Mouse (Mus musculus) midbrain, embryonic 16.5 days (tissue): ENCODE results near the gene Actn4. TPM values are rescaled to one million over a fixed set of nuclear protein-coding genes. Genes with fewer than 3 reads are reported as not detected.

Experiments used
- ATAC-seq: fragments of 200-750 bp; cut with Nextera tagmentation; 2 replicates; pipeline ENCODE4 v1.8.0; 2017; ENCODE audit warnings: moderate TSS enrichment
- H3K27ac ChIP-seq: fragments of 300-500 bp; sonication (generic); 2 replicates; pipeline ENCODE4 v1.5.1; 2014; ENCODE audit warnings: mild to moderate bottlenecking, low read length, mixed read lengths
- H3K27me3 ChIP-seq: fragments of 300-500 bp; sonication (generic); 2 replicates; pipeline ENCODE4 v1.6.1; 2014; ENCODE audit warnings: low read depth, low read length, mixed read lengths; ENCODE audit not compliant: control insufficient read depth, insufficient read depth
- H3K36me3 ChIP-seq: fragments of 300-500 bp; sonication (generic); 2 replicates; pipeline ENCODE4 v1.6.1; 2014; ENCODE audit warnings: mild to moderate bottlenecking, low read length, moderate library complexity, mixed read lengths; ENCODE audit not compliant: control insufficient read depth, insufficient read depth
- H3K4me1 ChIP-seq: fragments of 300-500 bp; sonication (generic); 2 replicates; pipeline ENCODE4 v1.6.1; 2014; ENCODE audit warnings: mild to moderate bottlenecking, low read length, mixed read lengths; ENCODE audit not compliant: control insufficient read depth, insufficient read depth
- H3K4me2 ChIP-seq: fragments of 300-500 bp; sonication (generic); 2 replicates; pipeline ENCODE4 v1.6.1; 2014; ENCODE audit warnings: mild to moderate bottlenecking, low read length, mixed read lengths
- H3K4me3 ChIP-seq: fragments of 300-500 bp; sonication (generic); 2 replicates; pipeline ENCODE4 v1.5.1; 2014; ENCODE audit warnings: low read depth, mild to moderate bottlenecking, low read length, moderate library complexity, mixed read lengths
- H3K9ac ChIP-seq: fragments of 300-500 bp; sonication (generic); 2 replicates; pipeline ENCODE4 v1.6.1; 2014; ENCODE audit warnings: low read depth, low read length, mixed read lengths
- H3K9me3 ChIP-seq: fragments of 300-500 bp; sonication (generic); replicated peaks from 2 replicates; pipeline ENCODE4 v1.6.1; 2014; ENCODE audit warnings: mild to moderate bottlenecking, low read length, mixed read lengths; ENCODE audit not compliant: control insufficient read depth, poor library complexity, severe bottlenecking
- WGBS: fragments of 180-500 bp; shearing (Covaris S2); extraction: QIAGEN DNeasy Blood & Tissue Kit; methylation state at CpG from one replicate; pipeline ENCODE4 v1.1.7; 2014; 5-methylcytosine and 5-hydroxymethylcytosine counted together
- polyA plus RNA-seq: library from polyadenylated mRNA; unstranded; fragments of >200 nt; fragmentation: Nextera tagmentation; extraction: Ambion mirVana; gene quantifications from 2 replicates; pipeline ENCODE4 v1.2.1, GENCODE M21; 2015

The Actn4 gene
- 132 and 133 TPM in 2 replicates for polyA plus RNA-seq

DNA sequence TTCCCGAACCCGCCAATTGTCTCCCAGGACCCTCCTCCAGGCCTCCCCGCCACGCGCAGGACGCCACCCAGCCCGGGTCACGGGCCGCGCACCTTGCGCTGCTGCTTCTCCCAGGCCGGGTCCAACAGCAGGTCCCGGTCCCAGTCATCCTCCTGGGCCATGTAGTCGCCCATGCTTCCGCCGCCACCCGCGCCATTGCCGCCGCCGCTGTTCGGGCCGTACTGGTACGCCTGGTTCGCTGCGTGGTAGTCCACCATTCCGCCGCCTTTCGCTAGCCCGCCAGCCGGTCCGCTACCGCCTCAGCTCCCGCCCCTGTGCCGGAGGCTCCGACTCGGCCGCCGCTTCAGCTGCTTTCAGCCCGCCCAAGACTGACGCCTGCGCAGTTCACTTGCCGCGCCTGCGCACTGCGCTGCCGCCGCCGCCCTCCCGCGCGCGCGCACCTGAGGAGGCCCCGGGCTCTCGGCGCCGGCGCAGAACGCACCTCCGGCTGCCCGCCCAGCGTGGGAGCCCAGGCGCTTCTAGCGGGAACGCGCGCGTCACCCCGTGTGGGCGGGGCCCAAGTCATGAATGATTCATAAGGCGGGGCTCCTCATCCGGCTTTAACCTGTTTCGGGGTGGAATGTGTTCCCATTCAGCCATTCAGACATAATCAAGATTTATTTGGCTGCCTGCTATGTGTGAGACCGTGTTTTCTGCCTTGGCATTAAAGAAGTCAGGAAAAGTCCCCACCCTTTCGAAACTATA lies at the start of gene Actn4:
Gene Actn4, minus strand, starts transcription at position 414 of the 744 bp plus-strand sequence.
- peak within 1 kb of the TSS; percentile 90 for H3K4me3 ChIP-seq
- H3K9ac ChIP-seq = peak within 1 kb of the TSS; percentile 93
- no peaks in the 10 kb centered on the region for H3K36me3 ChIP-seq
- H3K4me2 ChIP-seq = peak within 1 kb of the TSS; percentile 83
- no peaks in the 10 kb centered on the region for H3K9me3 ChIP-seq
- under 1% methylated on average over 76 of the region's 76 CpGs for WGBS
- peaks cover 34% of the 10 kb centered on the region for H3K4me1 ChIP-seq
- peak within 1 kb of the TSS; percentile 88 for H3K27ac ChIP-seq
- H3K27me3 ChIP-seq = no peaks in the 10 kb centered on the region
- peak; percentile 91 for ATAC-seq

DNA sequence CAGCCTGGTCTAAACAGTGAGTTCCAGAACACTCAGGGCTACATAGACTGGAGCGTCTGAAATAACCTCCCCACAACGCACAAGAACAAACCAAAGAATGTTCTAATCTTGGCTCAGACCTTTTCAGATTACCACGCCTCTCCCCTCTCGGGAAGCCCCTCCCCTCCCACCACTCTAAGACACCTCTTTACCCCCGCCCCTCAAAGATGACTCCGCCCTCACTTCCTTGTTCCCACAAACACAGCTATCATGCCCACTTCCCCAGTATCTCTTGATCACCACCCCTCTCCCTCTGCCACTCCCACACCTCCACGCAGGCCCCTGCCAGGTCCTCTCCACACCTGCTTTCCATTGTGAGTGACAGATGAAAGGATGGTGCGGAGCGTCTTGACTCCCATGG lies 46.6 kb upstream of the Actn4 start:
- Histone ChIP-seq H3K9me3 (no peaks in the 10 kb centered on the region), H3K9ac (no peak overlapping the region), H3K27ac (no peak overlapping the region), H3K27me3 (no peaks in the 10 kb centered on the region), H3K4me3 (no peak overlapping the region), H3K36me3 (no peaks in the 10 kb centered on the region), H3K4me1 (no peaks in the 10 kb centered on the region), H3K4me2 (no peak overlapping the region)
- WGBS = 81% methylated on average over 9 of the region's 9 CpGs
- no peak for ATAC-seq

DNA sequence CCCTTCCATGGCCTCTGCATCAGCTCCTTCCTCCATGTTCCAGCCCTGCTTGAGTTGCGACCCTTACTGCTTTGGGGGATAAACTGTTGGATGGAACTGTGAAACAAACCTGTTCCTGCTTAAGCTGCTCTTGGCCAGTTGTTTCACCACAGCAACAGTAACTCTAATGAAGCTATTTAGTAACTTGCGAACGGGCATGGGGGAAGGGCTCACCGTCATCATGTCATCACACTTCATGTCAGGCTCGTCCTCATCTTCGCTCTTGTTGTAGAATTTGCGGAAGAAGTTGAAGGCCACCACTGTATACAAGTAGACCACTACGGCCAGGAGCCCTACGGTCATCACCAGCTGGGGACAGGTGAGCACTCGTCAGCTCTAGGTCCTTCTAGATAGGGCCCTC lies 46.0 kb upstream of the Actn4 start:
- H3K4me2 ChIP-seq = no peak overlapping the region
- H3K9me3 ChIP-seq = no peaks in the 10 kb centered on the region
- H3K9ac ChIP-seq = no peak overlapping the region
- H3K27ac ChIP-seq = no peak overlapping the region
- no peaks in the 10 kb centered on the region for H3K4me1 ChIP-seq
- ATAC-seq = no peak
- WGBS = 94% methylated on average over 10 of the region's 10 CpGs
- H3K4me3 ChIP-seq = no peak overlapping the region
- no peaks in the 10 kb centered on the region for H3K36me3 ChIP-seq
- no peaks in the 10 kb centered on the region for H3K27me3 ChIP-seq

DNA sequence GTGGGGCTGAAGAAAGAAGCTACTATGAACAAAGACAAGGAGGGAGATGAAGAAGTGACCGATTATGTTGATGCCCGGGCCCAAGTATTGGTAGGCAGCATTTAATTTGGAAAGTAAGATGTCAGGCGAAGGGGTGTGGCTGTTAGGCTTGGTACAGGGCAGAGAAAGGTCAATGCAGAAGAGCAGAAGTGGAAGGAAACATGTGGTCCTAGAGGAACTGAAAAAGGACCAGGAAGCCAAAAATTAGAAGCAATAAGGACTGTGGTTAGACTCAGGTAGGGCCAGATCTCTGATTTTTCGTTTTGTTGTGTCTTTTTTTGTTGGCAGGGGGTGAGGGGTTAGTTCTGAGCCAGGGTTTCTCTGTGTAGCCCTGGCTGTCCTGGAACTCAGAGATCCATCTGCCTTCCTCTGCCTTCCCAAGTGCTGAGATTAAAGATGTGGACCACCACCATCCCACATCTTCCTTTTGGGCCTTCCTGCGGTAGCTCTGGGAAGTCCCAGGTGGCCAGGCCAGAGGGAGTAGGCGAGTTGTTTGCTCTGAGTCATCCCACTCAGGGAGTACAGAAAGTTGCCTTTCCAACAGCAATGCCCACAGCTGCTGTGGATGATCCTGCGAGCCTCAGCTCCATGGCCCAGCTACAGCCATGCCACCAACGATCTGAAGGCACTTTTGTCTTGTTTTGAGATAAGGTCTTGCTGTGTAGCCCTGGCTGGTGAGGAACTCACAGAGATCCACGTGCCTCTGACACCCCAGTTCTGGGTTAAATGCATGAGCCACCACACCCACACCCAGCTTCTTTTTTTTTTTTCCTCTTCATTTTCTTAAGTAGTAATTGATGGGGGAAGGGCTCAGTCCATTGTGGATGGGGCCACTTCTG lies 45.3 kb upstream of the Actn4 start:
- no peaks in the 10 kb centered on the region for H3K9me3 ChIP-seq
- 82% methylated on average over 9 of the region's 9 CpGs for WGBS
- no peak for ATAC-seq

GRCm38 (mm10) chr7:29000651-29001605 lies 38.8 kb upstream of the Actn4 start:
- WGBS = 7% methylated on average over 43 of the region's 43 CpGs
- ATAC-seq = peak; percentile 83
- Histone ChIP-seq H3K9ac (peak overlapping the region; percentile 68), H3K9me3 (no peaks in the 10 kb centered on the region), H3K4me2 (peak overlapping the region; percentile 66), H3K4me1 (peaks cover 3% of the 10 kb centered on the region; the same call in 1 of the 2 replicates), H3K36me3 (no peaks in the 10 kb centered on the region), H3K27ac (peak overlapping the region; percentile 60), H3K27me3 (no peaks in the 10 kb centered on the region), H3K4me3 (peak overlapping the region; percentile 43)

More for the DNA sequence above, 45.3 kb upstream of the Actn4 start:
- Histone ChIP-seq H3K4me1 (no peaks in the 10 kb centered on the region), H3K36me3 (no peaks in the 10 kb centered on the region), H3K9ac (no peak overlapping the region), H3K27me3 (no peaks in the 10 kb centered on the region), H3K4me2 (no peak overlapping the region), H3K27ac (no peak overlapping the region), H3K4me3 (no peak overlapping the region)

DNA sequence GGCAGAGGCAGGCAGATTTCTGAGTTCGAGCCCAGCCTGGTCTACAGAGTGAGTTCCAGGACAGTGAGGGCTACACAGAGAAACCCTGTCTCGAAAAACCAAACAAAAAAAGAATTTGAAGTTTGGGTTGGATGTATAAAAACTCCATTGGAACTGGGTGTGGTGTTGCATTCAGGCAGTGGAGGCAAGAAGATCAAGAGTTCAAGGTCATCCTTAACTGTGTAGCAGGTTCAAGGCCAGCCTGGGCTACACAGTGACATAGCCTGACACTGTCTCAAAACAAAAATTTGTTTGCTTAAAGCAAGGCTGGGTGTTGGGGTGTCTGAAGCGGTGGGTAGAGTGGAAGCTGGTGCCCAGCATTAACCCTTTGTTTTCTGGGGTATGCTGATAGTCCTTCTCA lies 31.3 kb upstream of the Actn4 start:
- Histone ChIP-seq H3K27me3 (no peaks in the 10 kb centered on the region), H3K9ac (no peak overlapping the region), H3K9me3 (no peaks in the 10 kb centered on the region), H3K27ac (no peak overlapping the region), H3K4me3 (no peak overlapping the region), H3K36me3 (no peaks in the 10 kb centered on the region), H3K4me1 (no peaks in the 10 kb centered on the region), H3K4me2 (no peak overlapping the region)
- 88% methylated on average over 3 of the region's 3 CpGs for WGBS
- no peak for ATAC-seq

DNA sequence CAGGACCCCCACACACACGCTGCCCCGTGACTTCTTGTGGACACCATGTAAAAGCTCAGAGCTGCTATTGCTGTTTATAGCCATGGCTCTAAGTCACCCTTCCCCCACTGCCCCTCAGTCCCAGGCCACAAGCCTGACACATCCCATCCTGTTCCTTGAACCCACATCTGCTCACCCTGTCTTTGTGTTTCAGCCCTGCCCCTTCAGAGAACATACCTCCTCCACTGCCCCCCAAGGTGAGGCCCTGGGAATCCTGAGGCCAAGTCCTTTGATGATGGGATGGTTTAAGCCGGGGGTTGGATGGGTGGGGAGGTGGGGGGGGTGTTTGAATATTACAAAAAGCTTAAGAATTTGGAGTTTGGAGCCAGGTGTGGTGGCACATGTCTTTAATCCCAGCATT lies 30.9 kb upstream of the Actn4 start:
- H3K36me3 ChIP-seq = no peaks in the 10 kb centered on the region
- H3K27me3 ChIP-seq = no peaks in the 10 kb centered on the region
- 72% methylated on average over 3 of the region's 3 CpGs for WGBS
- H3K4me3 ChIP-seq = no peak overlapping the region
- H3K27ac ChIP-seq = no peak overlapping the region
- H3K4me2 ChIP-seq = no peak overlapping the region
- no peak overlapping the region for H3K9ac ChIP-seq
- no peak for ATAC-seq
- no peaks in the 10 kb centered on the region for H3K9me3 ChIP-seq
- no peaks in the 10 kb centered on the region for H3K4me1 ChIP-seq

DNA sequence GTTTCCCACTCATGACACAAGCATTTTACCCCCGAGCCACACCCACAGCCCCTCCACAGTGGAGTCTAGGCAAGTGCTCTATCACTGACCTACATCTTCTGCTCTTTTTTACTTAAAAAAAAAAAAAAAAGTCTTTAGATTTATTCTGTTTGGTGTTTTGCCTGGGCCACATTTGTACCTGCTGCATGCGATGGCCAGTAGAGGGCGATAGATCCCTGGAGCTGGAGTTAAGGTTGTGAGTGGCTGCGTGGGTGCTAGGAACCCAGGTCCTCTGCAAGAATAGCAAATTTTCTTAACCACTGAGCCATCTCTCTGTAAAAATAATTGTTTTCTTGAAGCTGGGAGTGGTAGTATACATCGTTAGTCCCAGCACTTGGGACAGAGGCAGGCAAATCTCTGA lies 29.5 kb upstream of the Actn4 start:
- WGBS = 68% methylated on average over 5 of the region's 5 CpGs

More for the DNA sequence above, 29.5 kb upstream of the Actn4 start:
- Histone ChIP-seq H3K9ac (no peak overlapping the region), H3K4me3 (no peak overlapping the region), H3K27ac (no peak overlapping the region), H3K27me3 (no peaks in the 10 kb centered on the region), H3K36me3 (no peaks in the 10 kb centered on the region), H3K4me1 (no peaks in the 10 kb centered on the region), H3K4me2 (no peak overlapping the region), H3K9me3 (no peaks in the 10 kb centered on the region)
- ATAC-seq = no peak
